ENCODE assay signal across 8 mouse cellular contexts in the genomic region with DNA sequence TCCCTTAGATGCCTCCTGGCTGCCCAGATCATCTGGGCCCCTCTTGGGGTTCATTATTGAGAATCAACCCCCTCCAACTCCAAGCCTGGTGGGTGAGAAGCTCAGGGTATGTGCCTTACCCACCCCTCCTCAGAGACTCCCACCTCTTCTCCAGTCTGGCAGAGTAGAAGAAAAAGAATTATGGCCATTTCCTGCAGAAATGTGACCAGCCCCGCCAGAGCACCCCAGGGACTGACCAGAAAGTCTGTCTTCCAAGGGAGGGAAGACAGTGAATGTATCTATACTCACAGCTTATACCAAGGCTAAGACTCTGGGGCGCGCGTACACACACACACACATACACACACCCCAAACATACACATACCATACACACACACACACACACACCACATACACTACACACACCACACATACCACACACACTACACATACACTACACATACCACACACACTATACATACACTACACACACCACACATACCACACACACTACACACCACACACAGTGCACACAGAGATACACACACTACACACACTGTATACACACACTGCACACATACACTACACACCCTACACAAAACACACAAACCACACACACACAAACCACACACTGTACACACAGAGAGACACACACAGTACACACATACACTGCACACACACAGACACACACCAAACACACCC. TPM values are rescaled to one million over a fixed set of nuclear protein-coding genes. Genes with fewer than 3 reads are reported as not detected.
DNase-seq lines count a peak whose midpoint lies in the region; ATAC-seq and TF ChIP-seq lines count a peak whose summit lies in the region.

No protein-coding gene starts in this region.

- H3K4me1 ChIP-seq in forebrain, embryonic 10.5 days, result peaks cover 58% of the 10 kb centered on the region
- peaks cover 25% of the 10 kb centered on the region for H3K4me1 ChIP-seq in forebrain, embryonic 15.5 days
- peaks cover 14% of the 10 kb centered on the region; the same call in 1 of the 2 replicates for H3K4me1 ChIP-seq in lung, postnatal 0 days (ENCODE audit: insufficient read depth, low read depth, low read length)
- peaks cover 55% of the 10 kb centered on the region for H3K4me1 ChIP-seq in kidney, embryonic 15.5 days
- H3K4me1 ChIP-seq in neural tube, embryonic 15.5 days, result peaks cover 46% of the 10 kb centered on the region

- H3K9me3 ChIP-seq in forebrain, embryonic 10.5 days, result no peaks in the 10 kb centered on the region
- H3K9me3 ChIP-seq in forebrain, embryonic 15.5 days, result no peaks in the 10 kb centered on the region
- H3K9me3 ChIP-seq in lung, postnatal 0 days (ENCODE audit: low read length), result no peaks in the 10 kb centered on the region
- H3K9me3 ChIP-seq in kidney, embryonic 15.5 days (replicated peaks), result no peaks in the 10 kb centered on the region
- H3K9me3 ChIP-seq in neural tube, embryonic 15.5 days (replicated peaks), result no peaks in the 10 kb centered on the region

- no peak; the same call in 1 of the 2 replicates for TF ChIP-seq CTCF in lung, postnatal 0 days (IDR thresholded peaks at IDR 0.05)

- whole genome bisulfite sequencing in forebrain, embryonic 10.5 days, result 93% methylated on average over 4 of the region's 4 CpGs
- whole genome bisulfite sequencing in forebrain, embryonic 15.5 days, result 94% methylated on average over 4 of the region's 4 CpGs
- 71% methylated on average over 4 of the region's 4 CpGs for WGBS in lung, postnatal 0 days
- 34% methylated on average over 4 of the region's 4 CpGs for WGBS in kidney, embryonic 15.5 days
- WGBS in neural tube, embryonic 15.5 days, result 82% methylated on average over 4 of the region's 4 CpGs

- H3K27ac ChIP-seq in forebrain, embryonic 10.5 days, result peak overlapping the region; percentile 80
- no peak overlapping the region for H3K27ac ChIP-seq in forebrain, embryonic 15.5 days (replicated peaks)
- H3K27ac ChIP-seq in lung, postnatal 0 days (ENCODE audit: low read length), result peak overlapping the region; percentile 92
- H3K27ac ChIP-seq in kidney, embryonic 15.5 days, result peak overlapping the region; percentile 90
- no peak overlapping the region for H3K27ac ChIP-seq in neural tube, embryonic 15.5 days (replicated peaks)

- no peak overlapping the region for H3K9ac ChIP-seq in forebrain, embryonic 15.5 days (replicated peaks)
- no peak overlapping the region for H3K9ac ChIP-seq in lung, postnatal 0 days (replicated peaks; ENCODE audit: low read depth)
- peak overlapping the region; percentile 27; the same call in 1 of the 2 replicates for H3K9ac ChIP-seq in kidney, embryonic 15.5 days
- H3K9ac ChIP-seq in neural tube, embryonic 15.5 days (replicated peaks), result no peak overlapping the region

- DNase-seq in forebrain, embryonic 10.5 days (ENCODE audit: extremely low spot score, low spot score), result no peak
- no peak for DNase-seq in lung, postnatal 0 days (ENCODE audit: low spot score)
- DNase-seq in lung, postnatal 4 days, result no peak
- no peak for DNase-seq in thymus, postnatal 0 days (ENCODE audit: low spot score)

- ATAC-seq in forebrain, embryonic 15.5 days (replicated peaks), result no peak
- no peak for ATAC-seq in lung, postnatal 0 days
- ATAC-seq in kidney, embryonic 15.5 days (replicated peaks; ENCODE audit: low FRiP score), result peak; percentile 0; the same call in 1 of the 2 replicates
- no peak for ATAC-seq in neural tube, embryonic 15.5 days (ENCODE audit: low FRiP score)
- ATAC-seq in monocyte, adult 5-6 weeks (replicated peaks; ENCODE audit: insufficient number of reproducible peaks, low FRiP score, low TSS enrichment, poor library complexity, severe bottlenecking), result no peak

- H3K4me3 ChIP-seq in forebrain, embryonic 10.5 days, result peak overlapping the region; percentile 29
- no peak overlapping the region for H3K4me3 ChIP-seq in forebrain, embryonic 15.5 days
- H3K4me3 ChIP-seq in lung, postnatal 0 days (ENCODE audit: low read depth, low read length), result no peak overlapping the region; the same call in 1 of the 2 replicates
- peak overlapping the region; percentile 88 for H3K4me3 ChIP-seq in kidney, embryonic 15.5 days (replicated peaks)
- no peak overlapping the region for H3K4me3 ChIP-seq in neural tube, embryonic 15.5 days (replicated peaks)

- peaks cover 17% of the 10 kb centered on the region for H3K36me3 ChIP-seq in forebrain, embryonic 10.5 days (replicated peaks)
- no peaks in the 10 kb centered on the region for H3K36me3 ChIP-seq in forebrain, embryonic 15.5 days
- peaks cover 12% of the 10 kb centered on the region; the same call in 1 of the 2 replicates for H3K36me3 ChIP-seq in lung, postnatal 0 days (ENCODE audit: insufficient read depth, low read length)
- peaks cover 15% of the 10 kb centered on the region for H3K36me3 ChIP-seq in kidney, embryonic 15.5 days
- no peaks in the 10 kb centered on the region; the same call in 1 of the 2 replicates for H3K36me3 ChIP-seq in neural tube, embryonic 15.5 days

- H3K27me3 ChIP-seq in forebrain, embryonic 10.5 days (ENCODE audit: poor library complexity, severe bottlenecking), result peaks cover 10% of the 10 kb centered on the region
- H3K27me3 ChIP-seq in forebrain, embryonic 15.5 days, result no peaks in the 10 kb centered on the region
- no peaks in the 10 kb centered on the region for H3K27me3 ChIP-seq in lung, postnatal 0 days (replicated peaks; ENCODE audit: insufficient read depth, low read length)
- no peaks in the 10 kb centered on the region for H3K27me3 ChIP-seq in kidney, embryonic 15.5 days
- H3K27me3 ChIP-seq in neural tube, embryonic 15.5 days (replicated peaks), result no peaks in the 10 kb centered on the region

- H3K4me2 ChIP-seq in forebrain, embryonic 15.5 days (replicated peaks), result no peak overlapping the region; the same call in 1 of the 2 replicates
- H3K4me2 ChIP-seq in lung, postnatal 0 days (replicated peaks; ENCODE audit: low read depth, low read length), result peak overlapping the region; percentile 83
- peak overlapping the region; percentile 91 for H3K4me2 ChIP-seq in kidney, embryonic 15.5 days
- H3K4me2 ChIP-seq in neural tube, embryonic 15.5 days, result peak overlapping the region; percentile 99

- TF ChIP-seq EP300 in lung, postnatal 0 days (IDR thresholded peaks at IDR 0.05), result no peak

RNA-seq across cellular contexts. Expression of a gene that starts 3.4 kb away (rescaled TPM):
- 24.4 and 26.4 TPM in 2 replicates for polyA plus RNA-seq in forebrain, embryonic 10.5 days (2016; fragmentation: Nextera tagmentation; extraction: Ambion mirVana)
- 6.9 and 7.5 TPM in 2 replicates for polyA plus RNA-seq in forebrain, embryonic 15.5 days (2015; fragmentation: Nextera tagmentation; extraction: Ambion mirVana)
- 60.8 and 62.3 TPM in 2 replicates for polyA plus RNA-seq in lung, postnatal 0 days (2015; fragmentation: Nextera tagmentation; extraction: Ambion mirVana)
- polyA plus RNA-seq in kidney, embryonic 15.5 days (2015; fragmentation: Nextera tagmentation; extraction: Ambion mirVana), result 29.8 and 32.7 TPM in 2 replicates
- 8.8 and 17.9 TPM in 2 replicates for polyA plus RNA-seq in neural tube, embryonic 15.5 days (2015; fragmentation: Nextera tagmentation; extraction: Ambion mirVana)
- total RNA-seq in monocyte, adult 5-6 weeks (2017), result 1.6 to 4.4 TPM (median 3.5 TPM) in 3 replicates
- 12.1 and 12.7 TPM in 2 replicates for polyA plus RNA-seq in thymus, postnatal 0 days (2015; fragmentation: Nextera tagmentation; extraction: Ambion mirVana)

RNA-seq across cellular contexts. Expression of a gene that starts 13.5 kb away (rescaled TPM):
- polyA plus RNA-seq in forebrain, embryonic 10.5 days (2016; fragmentation: Nextera tagmentation; extraction: Ambion mirVana), result 171 and 174 TPM in 2 replicates
- 80.0 and 84.6 TPM in 2 replicates for polyA plus RNA-seq in forebrain, embryonic 15.5 days (2015; fragmentation: Nextera tagmentation; extraction: Ambion mirVana)
- 14.5 and 15.5 TPM in 2 replicates for polyA plus RNA-seq in lung, postnatal 0 days (2015; fragmentation: Nextera tagmentation; extraction: Ambion mirVana)
- 96.9 and 108 TPM in 2 replicates for polyA plus RNA-seq in kidney, embryonic 15.5 days (2015; fragmentation: Nextera tagmentation; extraction: Ambion mirVana)
- 51.6 and 60.8 TPM in 2 replicates for polyA plus RNA-seq in neural tube, embryonic 15.5 days (2015; fragmentation: Nextera tagmentation; extraction: Ambion mirVana)
- total RNA-seq in monocyte, adult 5-6 weeks (2017), result 44.6 to 108 TPM (median 56.9 TPM) in 3 replicates
- polyA plus RNA-seq in thymus, postnatal 0 days (2015; fragmentation: Nextera tagmentation; extraction: Ambion mirVana), result 90.0 and 96.3 TPM in 2 replicates

RNA-seq across cellular contexts. Expression of a gene that starts 29.4 kb away (rescaled TPM):
- polyA plus RNA-seq in forebrain, embryonic 10.5 days (2016; fragmentation: Nextera tagmentation; extraction: Ambion mirVana), result 152 and 154 TPM in 2 replicates
- polyA plus RNA-seq in forebrain, embryonic 15.5 days (2015; fragmentation: Nextera tagmentation; extraction: Ambion mirVana), result 112 and 115 TPM in 2 replicates
- 112 and 125 TPM in 2 replicates for polyA plus RNA-seq in lung, postnatal 0 days (2015; fragmentation: Nextera tagmentation; extraction: Ambion mirVana)
- polyA plus RNA-seq in kidney, embryonic 15.5 days (2015; fragmentation: Nextera tagmentation; extraction: Ambion mirVana), result 140 and 143 TPM in 2 replicates
- 114 and 123 TPM in 2 replicates for polyA plus RNA-seq in neural tube, embryonic 15.5 days (2015; fragmentation: Nextera tagmentation; extraction: Ambion mirVana)
- 21.9 to 41.1 TPM (median 25.6 TPM) in 3 replicates for total RNA-seq in monocyte, adult 5-6 weeks (2017)
- polyA plus RNA-seq in thymus, postnatal 0 days (2015; fragmentation: Nextera tagmentation; extraction: Ambion mirVana), result 116 and 130 TPM in 2 replicates

RNA-seq across cellular contexts. Expression of a gene that starts 42.6 kb away (rescaled TPM):
- 4.1 and 5.8 TPM in 2 replicates for polyA plus RNA-seq in forebrain, embryonic 10.5 days (2016; fragmentation: Nextera tagmentation; extraction: Ambion mirVana)
- polyA plus RNA-seq in forebrain, embryonic 15.5 days (2015; fragmentation: Nextera tagmentation; extraction: Ambion mirVana), result 2.8 and 3.0 TPM in 2 replicates
- polyA plus RNA-seq in lung, postnatal 0 days (2015; fragmentation: Nextera tagmentation; extraction: Ambion mirVana), result 236 and 352 TPM in 2 replicates
- polyA plus RNA-seq in kidney, embryonic 15.5 days (2015; fragmentation: Nextera tagmentation; extraction: Ambion mirVana), result 10.8 and 13.7 TPM in 2 replicates
- 4.2 and 16.9 TPM in 2 replicates for polyA plus RNA-seq in neural tube, embryonic 15.5 days (2015; fragmentation: Nextera tagmentation; extraction: Ambion mirVana)
- 55.1 to 94.2 TPM (median 67.6 TPM) in 3 replicates for total RNA-seq in monocyte, adult 5-6 weeks (2017)
- polyA plus RNA-seq in thymus, postnatal 0 days (2015; fragmentation: Nextera tagmentation; extraction: Ambion mirVana), result 64.8 and 64.9 TPM in 2 replicates

RNA-seq across cellular contexts. Expression of a gene that starts 56.0 kb away (rescaled TPM):
- 4.8 and 7.9 TPM in 2 replicates for polyA plus RNA-seq in forebrain, embryonic 10.5 days (2016; fragmentation: Nextera tagmentation; extraction: Ambion mirVana)
- 0.25 TPM in 1 of 2 replicates, not detected in the other for polyA plus RNA-seq in forebrain, embryonic 15.5 days (2015; fragmentation: Nextera tagmentation; extraction: Ambion mirVana)
- polyA plus RNA-seq in lung, postnatal 0 days (2015; fragmentation: Nextera tagmentation; extraction: Ambion mirVana), result 3.3 and 3.8 TPM in 2 replicates
- polyA plus RNA-seq in kidney, embryonic 15.5 days (2015; fragmentation: Nextera tagmentation; extraction: Ambion mirVana), result 2.0 and 2.7 TPM in 2 replicates
- polyA plus RNA-seq in neural tube, embryonic 15.5 days (2015; fragmentation: Nextera tagmentation; extraction: Ambion mirVana), result 0.54 TPM in 1 of 2 replicates, not detected in the other
- total RNA-seq in monocyte, adult 5-6 weeks (2017), result 1.6 to 3.0 TPM in 2 of 3 replicates, not detected in the other
- 0.31 and 0.48 TPM in 2 replicates for polyA plus RNA-seq in thymus, postnatal 0 days (2015; fragmentation: Nextera tagmentation; extraction: Ambion mirVana)

Comparison
In these comparisons a context has a peak if more than half of its experiments do, and no peak if none do; other contexts are left out.
1. H3K27ac ChIP-seq: peak in forebrain, embryonic 10.5 days (single experiment), lung, postnatal 0 days (single experiment) and kidney, embryonic 15.5 days (single experiment); none in forebrain, embryonic 15.5 days (single experiment) and neural tube, embryonic 15.5 days (single experiment).
2. H3K4me3 ChIP-seq: peak in forebrain, embryonic 10.5 days (single experiment) and kidney, embryonic 15.5 days (single experiment); none in forebrain, embryonic 15.5 days (single experiment), lung, postnatal 0 days (single experiment) and neural tube, embryonic 15.5 days (single experiment).